Mouse (Mus musculus) small intestine, adult 2 months (tissue): Measurements from ENCODE around the gene Hist1h2bn. TPM values are rescaled to one million over a fixed set of nuclear protein-coding genes. Genes with fewer than 3 reads are reported as not detected.
A peak's percentile ranks its signal among the peaks of the same experiment; 100 is the strongest.
"Not testable (repeated sequence)": the region's sequence is repeated elsewhere in the genome, so short reads cannot be mapped to it uniquely, and the experiment has no call there.

Source experiments
- H3K27ac ChIP-seq: fragments of 200-500 bp; 2 replicates; pipeline ENCODE4 v1.5.1; 2012; ENCODE audit warnings: low read depth, low read length, control low read depth, inconsistent platforms; ENCODE audit not compliant: insufficient read depth
- H3K27me3 ChIP-seq: fragments of 200-500 bp; 2 replicates; pipeline ENCODE4 v1.6.1; 2012; ENCODE audit warnings: mild to moderate bottlenecking, moderate library complexity, low read length, inconsistent platforms; ENCODE audit not compliant: control insufficient read depth, insufficient read depth
- H3K36me3 ChIP-seq: fragments of 200-500 bp; 2 replicates; pipeline ENCODE4 v1.6.1; 2012; ENCODE audit warnings: mild to moderate bottlenecking, low read length, control low read depth, inconsistent platforms; ENCODE audit not compliant: control insufficient read depth, insufficient read depth
- H3K4me1 ChIP-seq: fragments of 200-500 bp; 2 replicates; pipeline ENCODE4 v1.6.1; 2012; ENCODE audit warnings: low read length, inconsistent platforms, mixed read lengths; ENCODE audit not compliant: control insufficient read depth, insufficient read depth, insufficient read length
- H3K4me3 ChIP-seq: fragments of 200-500 bp; 2 replicates; pipeline ENCODE4 v1.5.1; 2012; ENCODE audit warnings: low read depth, mild to moderate bottlenecking, control low read depth, inconsistent platforms, low read length, moderate library complexity
- CTCF ChIP-seq: fragments of 200-500 bp; IDR thresholded peaks from 2 replicates; pipeline ENCODE4 v1.5.1; 2012; ENCODE audit warnings: low read depth, mild to moderate bottlenecking, control low read depth, inconsistent platforms, low read length, moderate library complexity, mixed read lengths; ENCODE audit not compliant: insufficient replicate concordance, insufficient read length; ENCODE audit errors: extremely low read depth
- POLR2A ChIP-seq: fragments of 200-500 bp; IDR thresholded peaks from 2 replicates; pipeline ENCODE4 v1.6.1; 2012; ENCODE audit warnings: low read depth, mild to moderate bottlenecking, control low read depth, inconsistent platforms, low read length, moderate library complexity
- WGBS: fragments of 180-500 bp; shearing (Covaris S2); methylation state at CpG from one replicate; pipeline ENCODE4 v1.1.7; 2018; 5-methylcytosine and 5-hydroxymethylcytosine counted together
- polyA plus RNA-seq: library from polyadenylated mRNA; depleted of rRNA; stranded (reverse); fragments of >200 nt; gene quantifications from 2 replicates; pipeline ENCODE4 v1.2.3, GENCODE M21; 2012

Hist1h2bn gene
- polyA plus RNA-seq, 1 experiment, result 21.8 TPM

DNA sequence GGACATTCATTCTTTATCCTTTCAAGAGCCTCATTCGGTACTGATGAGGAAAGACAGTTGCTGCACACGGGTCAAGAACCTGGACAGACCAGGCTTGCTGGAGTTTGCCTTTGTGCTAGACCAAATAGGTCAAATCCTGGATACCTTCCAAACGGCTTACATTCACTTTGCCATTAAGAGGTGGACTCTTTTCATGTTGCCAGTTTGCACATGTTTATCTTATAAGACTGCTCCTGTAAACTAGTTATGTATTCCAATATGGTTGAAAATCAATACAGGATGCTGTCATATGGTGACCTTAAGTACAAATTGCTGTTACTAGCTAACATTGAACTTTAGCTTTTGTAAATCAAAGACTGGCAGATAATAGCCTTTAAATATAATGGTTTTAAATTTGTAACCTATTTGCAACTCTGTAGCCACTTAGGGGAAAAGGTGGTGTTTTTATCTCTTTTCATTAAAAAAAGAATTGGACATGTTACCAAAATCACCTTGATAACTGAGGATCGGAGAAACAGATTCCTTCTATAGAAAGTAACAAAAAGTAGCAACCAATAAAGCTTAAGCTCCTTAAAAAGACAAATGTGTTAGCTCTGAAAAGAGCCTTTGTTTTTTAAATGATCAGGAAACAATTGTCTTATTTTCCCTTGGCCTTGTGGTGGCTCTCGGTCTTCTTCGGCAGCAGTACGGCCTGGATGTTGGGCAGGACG, 32.4 kb downstream of the Hist1h2bn start:
- no peaks in the 10 kb centered on the region for H3K27me3 ChIP-seq
- no peak for TF ChIP-seq CTCF
- TF ChIP-seq POLR2A, result no peak
- H3K36me3 ChIP-seq, result no peaks in the 10 kb centered on the region
- H3K27ac ChIP-seq, result peak overlapping the region; percentile 75
- no peaks in the 10 kb centered on the region for H3K4me1 ChIP-seq
- 9% methylated on average over 8 of the region's 8 CpGs for WGBS
- H3K4me3 ChIP-seq, result peak overlapping the region; percentile 60

DNA sequence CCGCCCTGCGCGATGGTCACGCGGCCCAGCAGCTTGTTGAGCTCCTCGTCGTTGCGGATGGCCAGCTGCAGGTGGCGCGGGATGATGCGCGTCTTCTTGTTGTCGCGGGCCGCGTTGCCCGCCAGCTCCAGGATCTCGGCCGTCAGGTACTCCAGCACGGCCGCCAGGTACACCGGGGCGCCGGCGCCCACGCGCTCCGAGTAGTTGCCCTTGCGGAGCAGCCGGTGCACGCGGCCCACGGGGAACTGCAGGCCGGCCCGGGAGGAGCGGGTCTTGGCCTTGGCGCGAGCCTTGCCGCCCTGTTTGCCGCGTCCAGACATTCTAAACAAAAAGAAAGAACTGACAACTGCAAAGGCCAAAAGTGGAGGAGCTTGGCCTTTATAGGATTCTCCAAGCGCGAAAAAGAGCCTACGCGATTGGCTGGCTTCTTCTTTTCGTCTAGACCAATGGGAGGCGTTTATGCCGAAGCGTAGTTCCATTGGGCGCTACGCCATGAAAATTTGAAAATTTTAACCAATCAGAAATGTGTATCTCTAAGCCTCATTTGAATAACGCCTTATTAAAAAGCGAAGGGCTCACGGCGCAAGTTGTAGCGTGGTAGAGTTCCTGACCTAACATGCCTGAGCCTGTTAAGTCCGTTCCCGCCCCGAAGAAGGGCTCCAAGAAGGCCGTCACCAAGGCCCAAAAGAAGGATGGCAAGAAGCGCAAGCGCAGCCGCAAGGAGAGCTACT, 33.1 kb downstream of the Hist1h2bn start, which contains the start of the genes Hist1h2an and Hist1h2bp:
Hist1h2an (minus strand) TSS at position 320 of the 731 bp plus-strand sequence.
Hist1h2bp (plus strand) TSS at position 563 of the 731 bp plus-strand sequence.
- H3K27me3 ChIP-seq, H3K4me1 ChIP-seq, H3K36me3 ChIP-seq: not testable (repeated sequence)
- WGBS, result under 1% methylated on average over 43 of the region's 63 CpGs
- Histone ChIP-seq H3K27ac (peak within 1 kb of the TSS; percentile 75), H3K4me3 (peak within 1 kb of the TSS; percentile 65)

DNA sequence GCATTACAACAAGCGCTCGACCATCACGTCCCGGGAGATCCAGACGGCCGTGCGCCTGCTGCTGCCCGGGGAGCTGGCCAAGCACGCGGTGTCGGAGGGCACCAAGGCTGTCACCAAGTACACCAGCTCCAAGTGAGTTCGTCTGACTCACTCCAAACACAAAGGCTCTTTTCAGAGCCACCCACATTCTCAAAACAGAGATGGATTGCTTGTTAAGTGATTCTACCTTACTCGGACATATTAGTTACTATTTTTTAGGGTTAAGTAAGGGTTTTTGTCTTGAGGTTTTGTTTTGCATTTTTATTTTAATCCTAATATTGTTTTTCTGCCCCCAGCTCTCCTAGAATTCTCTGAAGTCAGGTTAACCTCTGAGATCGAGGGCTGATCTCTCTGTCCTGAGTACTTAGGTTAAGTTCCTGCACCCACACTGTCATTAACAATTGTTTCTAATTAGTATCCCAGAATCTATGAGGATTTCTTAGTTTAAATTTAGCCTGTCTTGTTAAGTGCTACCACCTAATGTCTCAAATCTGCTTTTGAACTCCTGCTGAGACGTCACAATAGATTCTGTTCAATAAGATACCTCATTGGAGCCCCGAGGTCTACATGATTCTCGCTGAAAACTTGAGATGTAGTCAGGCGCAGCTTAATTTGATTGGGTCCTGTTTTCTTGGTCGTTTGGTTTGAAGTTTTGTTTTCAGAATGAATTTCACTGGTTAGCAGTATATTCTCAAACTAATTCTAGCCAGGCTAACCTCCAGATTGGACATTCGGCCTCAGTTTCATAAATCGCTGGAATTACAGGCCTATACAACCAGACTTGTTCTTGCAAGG, 34.1 kb downstream of the Hist1h2bn start:
- H3K4me1 ChIP-seq, result no peaks in the 10 kb centered on the region
- peak overlapping the region; percentile 33 for H3K4me3 ChIP-seq
- no peaks in the 10 kb centered on the region for H3K27me3 ChIP-seq
- 31% methylated on average over 18 of the region's 21 CpGs for WGBS
- no peak overlapping the region for H3K27ac ChIP-seq
- H3K36me3 ChIP-seq, result no peaks in the 10 kb centered on the region
- TF ChIP-seq POLR2A (no peak), CTCF (no peak)

DNA sequence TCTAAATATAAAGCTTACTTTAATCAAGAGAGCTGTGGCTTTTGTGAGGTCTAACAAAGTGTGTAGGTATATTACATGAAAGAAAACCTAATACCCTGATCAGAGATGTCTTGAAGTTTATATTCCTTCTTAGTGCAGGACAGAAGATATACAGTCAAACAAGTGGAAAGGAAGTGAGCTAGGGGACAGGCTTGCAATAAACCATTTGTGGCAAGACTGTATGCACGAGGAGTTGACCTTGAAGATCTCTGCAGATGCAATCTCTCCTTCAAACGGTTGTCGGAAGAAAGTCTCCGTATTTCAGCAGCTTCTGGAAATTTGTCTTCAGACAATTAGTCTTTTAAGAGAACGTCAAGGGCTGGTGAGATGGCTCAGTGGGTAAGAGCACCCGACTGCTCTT, 36.0 kb downstream of the Hist1h2bn start:
- Histone ChIP-seq H3K27me3 (no peaks in the 10 kb centered on the region), H3K4me3 (no peak overlapping the region), H3K4me1 (no peaks in the 10 kb centered on the region), H3K36me3 (no peaks in the 10 kb centered on the region), H3K27ac (no peak overlapping the region)
- TF ChIP-seq POLR2A, result no peak
- no peak for TF ChIP-seq CTCF
- WGBS, result 53% methylated on average over 6 of the region's 6 CpGs

GRCm38 (mm10) chr13:21790601-21791283, 36.8 kb downstream of the Hist1h2bn start:
- WGBS, result 12% methylated on average over 18 of the region's 18 CpGs
- TF ChIP-seq POLR2A (no peak), CTCF (no peak)
- no peak overlapping the region for H3K27ac ChIP-seq
- H3K4me3 ChIP-seq, result peak overlapping the region; percentile 35
- no peaks in the 10 kb centered on the region for H3K4me1 ChIP-seq
- H3K27me3 ChIP-seq, result no peaks in the 10 kb centered on the region
- H3K36me3 ChIP-seq, result no peaks in the 10 kb centered on the region

- TF ChIP-seq POLR2A (no peak), CTCF (no peak)
- Histone ChIP-seq H3K36me3 (no peaks in the 10 kb centered on the region), H3K4me1 (no peaks in the 10 kb centered on the region), H3K27ac (no peak overlapping the region), H3K27me3 (no peaks in the 10 kb centered on the region), H3K4me3 (no peak overlapping the region)
- WGBS, result 92% methylated on average over 7 of the region's 7 CpGs
These were observed 41.7 kb downstream of the Hist1h2bn start for GRCm38 (mm10) chr13:21795584-21795983.

GRCm38 (mm10) chr13:21797163-21797562, 43.2 kb downstream of the Hist1h2bn start:
- not testable (repeated sequence) for H3K36me3 ChIP-seq, H3K27ac ChIP-seq

GRCm38 (mm10) chr13:21803058-21803457, 49.1 kb downstream of the Hist1h2bn start:
- H3K4me1 ChIP-seq, H3K27me3 ChIP-seq, H3K36me3 ChIP-seq, H3K27ac ChIP-seq, H3K4me3 ChIP-seq: not testable (repeated sequence)
- whole genome bisulfite sequencing, result no CpG with 5 or more reads among the region's 4 CpGs

More at GRCm38 (mm10) chr13:21797163-21797562, 43.2 kb downstream of the Hist1h2bn start:
- not testable (repeated sequence) for H3K4me3 ChIP-seq, H3K27me3 ChIP-seq, H3K4me1 ChIP-seq
